Mouse (Mus musculus): ENCODE results near the gene Txnip. TPM values are rescaled to one million over a fixed set of nuclear protein-coding genes. Genes with fewer than 3 reads are reported as not detected.

Txnip gene
- total RNA-seq, 2 experiments from 2014 or later = 541 to 557 TPM

DNA sequence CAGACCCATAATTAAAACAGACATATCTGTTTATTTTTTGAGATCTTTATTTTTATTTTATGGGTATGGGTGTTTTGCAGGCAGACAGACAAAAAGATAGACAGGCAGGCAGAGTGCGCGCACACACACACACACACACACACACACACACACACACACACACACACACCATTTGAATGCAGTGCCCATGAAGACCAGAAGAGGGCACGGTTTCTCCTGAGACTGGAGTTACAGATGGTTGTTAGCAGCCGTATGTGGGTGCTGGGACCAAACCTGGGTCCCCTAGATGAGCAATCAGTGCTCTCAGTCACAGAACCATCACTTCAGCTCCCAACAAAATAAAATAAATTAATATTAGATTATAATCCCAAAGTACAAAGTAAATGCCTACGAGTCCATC lies 25.6 kb downstream of the Txnip start:
- Histone ChIP-seq H3K4me3 (no peak overlapping the region), H3K27ac (no peak overlapping the region)
- no peak for DNase-seq
- intact Hi-C loops (cut with DNase I) = no loop called here
- no peak for TF ChIP-seq CTCF (IDR thresholded peaks at IDR 0.05)

GRCm38 (mm10) chr3:96590657-96591056 lies 32.9 kb downstream of the Txnip start:
- intact Hi-C loops (cut with DNase I) = no loop called here
- no peak for TF ChIP-seq CTCF (IDR thresholded peaks at IDR 0.05)
- DNase-seq = no peak
- Histone ChIP-seq H3K4me3 (no peak overlapping the region), H3K27ac (no peak overlapping the region)

DNA sequence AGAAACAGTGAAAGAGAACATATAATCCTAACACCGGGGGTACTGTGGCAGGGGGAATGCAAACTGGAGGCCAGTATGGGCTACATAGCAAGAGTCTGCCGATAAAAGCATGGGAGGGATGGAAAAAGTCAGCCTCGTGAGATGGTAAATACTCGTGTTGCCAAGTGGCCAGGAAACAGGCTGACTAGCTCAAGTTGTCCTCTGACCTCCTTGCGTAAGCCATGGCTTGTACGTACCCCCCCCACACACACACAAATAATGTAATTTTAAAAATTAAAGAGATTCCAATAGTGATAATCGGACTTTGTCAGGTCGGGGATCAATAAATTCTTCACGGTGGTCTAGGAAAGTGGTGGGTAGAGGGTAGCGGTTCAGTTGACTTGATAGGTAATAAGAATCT lies 35.6 kb downstream of the Txnip start:
- no peak for TF ChIP-seq CTCF (IDR thresholded peaks at IDR 0.05)
- intact Hi-C loops (cut with DNase I) = no loop called here
- Histone ChIP-seq H3K4me3 (peak overlapping the region; percentile 95), H3K27ac (peak overlapping the region; percentile 98)
- peak; percentile 58 for DNase-seq

GRCm38 (mm10) chr3:96593790-96594560 lies 36.2 kb downstream of the Txnip start, which contains the start of gene Polr3gl:
Polr3gl (minus strand) TSS chr3:96594181.
- peak; percentile 96 for DNase-seq
- intact Hi-C loops (cut with DNase I) = no loop called here
- TF ChIP-seq CTCF (IDR thresholded peaks at IDR 0.05) = no peak
- peak within 1 kb of the TSS; percentile 98 for H3K27ac ChIP-seq
- peak within 1 kb of the TSS; percentile 95 for H3K4me3 ChIP-seq

- no peak for TF ChIP-seq CTCF (IDR thresholded peaks at IDR 0.05)
- intact Hi-C loops (cut with DNase I) = loop anchor here (5.0 kb wide), 1 partner anchor 48 kb away; no protein-coding TSS in a partner anchor
These were observed 37.1 kb downstream of the Txnip start for GRCm38 (mm10) chr3:96594851-96595250.

DNA sequence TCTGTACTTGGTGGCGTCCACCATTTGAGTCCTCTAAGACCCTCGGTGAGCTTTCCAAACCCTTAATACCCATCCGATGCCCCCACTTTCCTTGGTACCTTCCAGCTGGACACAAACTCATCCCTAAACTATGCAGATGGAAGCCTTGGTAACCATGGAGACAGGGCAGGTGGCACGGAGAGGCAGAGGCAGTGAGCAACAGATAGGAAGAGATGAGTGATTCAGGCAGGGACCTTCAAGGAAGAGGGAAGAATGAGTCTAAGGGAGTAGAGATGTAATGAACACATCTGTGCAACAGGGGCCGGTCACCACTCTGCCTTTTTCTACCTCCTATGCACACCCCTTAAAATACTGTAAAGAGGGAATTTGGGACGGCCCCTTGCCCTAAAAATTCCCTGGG lies 37.9 kb downstream of the Txnip start:
- DNase-seq = no peak
- intact Hi-C loops (cut with DNase I) = loop anchor here (5.0 kb wide), 1 partner anchor 48 kb away; no protein-coding TSS in a partner anchor
- Histone ChIP-seq H3K27ac (peak overlapping the region; percentile 87), H3K4me3 (peak overlapping the region; percentile 75)
- TF ChIP-seq CTCF (IDR thresholded peaks at IDR 0.05) = no peak

More at GRCm38 (mm10) chr3:96594851-96595250, 37.1 kb downstream of the Txnip start:
- H3K4me3 ChIP-seq = no peak overlapping the region
- no peak for DNase-seq
- no peak overlapping the region for H3K27ac ChIP-seq

DNA sequence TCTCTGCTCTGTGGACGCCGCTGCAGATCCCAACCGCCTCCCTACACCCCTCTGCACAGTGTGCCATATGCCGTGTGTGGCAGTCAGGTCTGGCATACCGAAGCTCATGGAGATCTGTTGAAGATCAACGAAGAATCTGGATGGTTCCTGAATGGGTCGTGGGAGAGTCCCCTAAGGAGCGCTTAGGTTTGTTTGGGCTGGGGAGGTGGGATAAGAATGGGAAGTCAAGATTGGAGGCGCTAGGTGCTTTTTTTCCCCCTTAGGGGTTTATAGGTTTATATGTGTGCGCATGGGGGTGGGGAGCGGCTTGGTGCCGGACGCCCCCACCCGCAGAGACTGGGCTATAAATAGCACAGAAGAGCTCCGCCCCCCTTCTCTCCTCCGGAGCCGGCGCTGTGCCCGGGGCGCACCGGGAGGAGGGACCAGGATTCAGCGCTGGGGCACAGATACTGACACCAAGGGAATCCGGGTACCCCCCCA lies 38.5 kb downstream of the Txnip start, which contains the start of gene Ankrd34a:
Gene Ankrd34a (plus strand): TSS at position 409 of the 480 bp plus-strand sequence.
- peak; percentile 80 for DNase-seq
- TF ChIP-seq CTCF (IDR thresholded peaks at IDR 0.05) = no peak
- intact Hi-C loops (cut with DNase I) = loop anchor here (5.0 kb wide), 1 partner anchor 49 kb away; no protein-coding TSS in a partner anchor
- Histone ChIP-seq H3K27ac (peak within 1 kb of the TSS; percentile 87), H3K4me3 (peak within 1 kb of the TSS; percentile 75)

GRCm38 (mm10) chr3:96596855-96597254 lies 39.1 kb downstream of the Txnip start:
- TF ChIP-seq CTCF (IDR thresholded peaks at IDR 0.05) = no peak
- Histone ChIP-seq H3K27ac (peak overlapping the region; percentile 87), H3K4me3 (peak overlapping the region; percentile 75)
- DNase-seq = no peak
- intact Hi-C loops (cut with DNase I) = loop anchor here (5.0 kb wide), 1 partner anchor 50 kb away; no protein-coding TSS in a partner anchor

DNA sequence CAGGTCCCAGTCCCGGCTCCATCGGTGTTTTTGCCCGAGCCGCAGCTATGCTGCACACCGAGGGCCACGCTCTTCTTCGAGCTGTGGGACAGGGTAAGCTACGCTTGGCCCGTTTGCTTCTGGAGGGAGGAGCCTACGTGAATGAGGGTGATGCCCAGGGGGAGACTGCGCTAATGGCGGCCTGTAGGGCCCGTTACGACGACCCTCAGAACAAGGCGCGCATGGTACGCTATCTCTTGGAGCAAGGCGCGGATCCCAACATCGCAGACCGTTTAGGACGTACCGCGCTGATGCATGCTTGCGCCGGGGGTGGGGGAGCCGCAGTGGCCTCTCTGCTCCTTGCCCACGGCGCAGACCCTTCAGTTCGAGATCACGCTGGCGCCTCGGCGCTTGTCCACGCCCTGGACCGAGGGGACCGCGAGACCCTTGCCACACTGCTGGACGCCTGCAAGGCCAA lies 39.7 kb downstream of the Txnip start:
- intact Hi-C loops (cut with DNase I) = loop anchor here (5.0 kb wide), 1 partner anchor 50 kb away; no protein-coding TSS in a partner anchor
- DNase-seq = no peak
- Histone ChIP-seq H3K27ac (peak overlapping the region; percentile 84), H3K4me3 (peak overlapping the region; percentile 75)
- no peak for TF ChIP-seq CTCF (IDR thresholded peaks at IDR 0.05)

GRCm38 (mm10) chr3:96598156-96599068 lies 40.7 kb downstream of the Txnip start:
- peak overlapping the region; percentile 84 for H3K27ac ChIP-seq
- DNase-seq = peak; percentile 85
- intact Hi-C loops (cut with DNase I) = loop anchor here (5.0 kb wide), 1 partner anchor 51 kb away; no protein-coding TSS in a partner anchor
- no peak for TF ChIP-seq CTCF (IDR thresholded peaks at IDR 0.05)
- H3K4me3 ChIP-seq = peak overlapping the region; percentile 75

DNA sequence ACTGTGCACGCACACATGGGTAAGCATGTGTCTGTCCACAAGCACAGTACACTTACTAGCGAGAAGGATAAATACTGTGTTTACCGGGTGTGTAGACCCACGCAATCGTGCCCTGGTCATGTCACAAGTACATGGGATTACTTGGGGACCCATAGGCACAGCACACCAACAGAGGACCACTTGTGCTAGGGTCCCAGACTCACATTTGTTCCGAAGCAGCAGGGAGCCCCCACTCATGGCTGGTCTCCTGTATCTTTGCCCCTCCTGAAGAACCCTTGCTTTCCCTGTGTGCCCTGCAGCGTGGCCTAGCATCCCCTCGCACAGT lies 41.3 kb downstream of the Txnip start:
- no peak for DNase-seq
- TF ChIP-seq CTCF (IDR thresholded peaks at IDR 0.05) = no peak
- no peak overlapping the region for H3K27ac ChIP-seq
- intact Hi-C loops (cut with DNase I) = loop anchor here (5.0 kb wide), 1 partner anchor 52 kb away; no protein-coding TSS in a partner anchor
- H3K4me3 ChIP-seq = no peak overlapping the region

DNA sequence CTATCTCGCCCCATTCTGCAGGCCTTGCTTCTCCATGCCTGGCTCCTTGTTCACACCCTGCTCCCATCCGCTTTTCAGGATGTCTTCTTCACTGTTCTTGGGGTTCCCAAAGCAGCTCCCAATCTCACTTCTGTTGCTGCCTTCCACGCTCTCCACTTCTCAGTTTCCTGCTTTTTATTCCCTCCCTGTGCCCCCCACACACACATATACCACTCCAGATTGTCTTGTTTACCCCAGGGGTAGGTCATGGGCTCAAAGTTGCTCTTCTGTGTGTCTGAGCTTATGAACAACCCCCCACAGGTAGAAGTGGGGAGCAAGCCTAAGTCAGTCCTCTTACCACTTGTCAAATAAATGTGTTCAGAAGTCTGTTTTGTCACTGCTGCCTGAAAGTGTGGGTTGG lies 41.7 kb downstream of the Txnip start:
- intact Hi-C loops (cut with DNase I) = loop anchor here (5.0 kb wide), 1 partner anchor 52 kb away; no protein-coding TSS in a partner anchor
- no peak overlapping the region for H3K4me3 ChIP-seq
- H3K27ac ChIP-seq = no peak overlapping the region
- no peak for DNase-seq
- TF ChIP-seq CTCF (IDR thresholded peaks at IDR 0.05) = no peak
